ENCODE assay signal across 8 mouse cellular contexts in the genomic region with DNA sequence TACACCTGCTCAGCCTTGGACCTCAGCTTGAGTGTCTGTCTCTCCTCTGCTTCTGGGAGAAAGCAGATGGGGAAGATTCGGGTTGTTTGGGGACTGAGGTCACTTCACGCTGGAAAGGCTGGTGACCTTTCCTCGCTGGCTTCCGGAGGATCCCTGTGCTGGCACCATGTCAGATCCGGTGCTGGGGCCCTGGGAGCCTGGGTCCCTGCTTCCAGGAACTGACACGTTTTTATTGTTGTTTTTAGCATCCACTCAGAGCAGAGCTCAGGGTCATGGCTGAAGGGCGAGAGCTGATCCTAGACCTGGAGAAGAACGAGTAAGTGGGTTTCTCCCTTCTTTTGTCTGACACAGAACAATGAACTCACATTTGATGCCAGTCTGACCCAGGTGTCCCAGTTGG. TPM values are rescaled to one million over a fixed set of nuclear protein-coding genes. Genes with fewer than 3 reads are reported as not detected.
DNase-seq lines count a peak whose midpoint lies in the region; ATAC-seq and TF ChIP-seq lines count a peak whose summit lies in the region.

No protein-coding gene starts in this region.

- H3K36me3 ChIP-seq in hindbrain, embryonic 12.5 days, result peaks cover 7% of the 10 kb centered on the region; the same call in 1 of the 2 replicates
- H3K36me3 ChIP-seq in limb, embryonic 14.5 days (ENCODE audit: control insufficient read depth, insufficient read depth, low read length), result peaks cover 19% of the 10 kb centered on the region; the same call in 1 of the 2 replicates

- no peak for TF ChIP-seq POLR2A in cortical plate, adult 2 months (IDR thresholded peaks at IDR 0.05; ENCODE audit: extremely low read depth, insufficient read depth, low read length)
- TF ChIP-seq POLR2A in limb, embryonic 14.5 days (IDR thresholded peaks at IDR 0.05; ENCODE audit: borderline replicate concordance, extremely low read depth, insufficient read depth, insufficient read length), result no peak

- no peak overlapping the region for H3K4me3 ChIP-seq in cortical plate, adult 2 months (ENCODE audit: insufficient read depth, low read length)
- H3K4me3 ChIP-seq in hindbrain, embryonic 12.5 days, result no peak overlapping the region
- no peak overlapping the region for H3K4me3 ChIP-seq in limb, embryonic 14.5 days (replicated peaks; ENCODE audit: low read length)

- H3K4me1 ChIP-seq in cortical plate, adult 2 months (ENCODE audit: control insufficient read depth, insufficient read depth, low read length), result peaks cover 6% of the 10 kb centered on the region
- H3K4me1 ChIP-seq in hindbrain, embryonic 12.5 days, result peaks cover 20% of the 10 kb centered on the region
- H3K4me1 ChIP-seq in limb, embryonic 14.5 days (ENCODE audit: control insufficient read depth, insufficient read depth, low read length), result peaks cover 19% of the 10 kb centered on the region

- WGBS in hindbrain, embryonic 12.5 days, result 72% methylated on average over 8 of the region's 8 CpGs
- WGBS in limb, embryonic 14.5 days, result 55% methylated on average over 8 of the region's 8 CpGs

- 0 out of 2 replicates have a peak overlapping the region, but pooled peaks have one; percentile 3 for H3K27ac ChIP-seq in cortical plate, adult 2 months (ENCODE audit: insufficient read depth, low read length)
- H3K27ac ChIP-seq in hindbrain, embryonic 12.5 days, result no peak overlapping the region
- H3K27ac ChIP-seq in limb, embryonic 14.5 days (replicated peaks; ENCODE audit: low read depth, low read length), result peak overlapping the region; percentile 48; the same call in 1 of the 2 replicates

- H3K9ac ChIP-seq in hindbrain, embryonic 12.5 days, result no peak overlapping the region
- peak overlapping the region; percentile 12; the same call in 1 of the 2 replicates for H3K9ac ChIP-seq in limb, embryonic 14.5 days (ENCODE audit: low read depth, low read length, severe bottlenecking)

- H3K9me3 ChIP-seq in hindbrain, embryonic 12.5 days (replicated peaks), result no peaks in the 10 kb centered on the region
- H3K9me3 ChIP-seq in limb, embryonic 14.5 days (ENCODE audit: control insufficient read depth, low read length), result no peaks in the 10 kb centered on the region

- no peak for TF ChIP-seq CTCF in cortical plate, adult 2 months (IDR thresholded peaks at IDR 0.05; ENCODE audit: extremely low read depth, insufficient read depth, low read length)

- no peaks in the 10 kb centered on the region for H3K27me3 ChIP-seq in hindbrain, embryonic 12.5 days
- no peaks in the 10 kb centered on the region for H3K27me3 ChIP-seq in limb, embryonic 14.5 days (ENCODE audit: control insufficient read depth, insufficient read depth, low read length)

- 0 out of 2 replicates have a peak, but pooled peaks have one; percentile 6 for ATAC-seq in hindbrain, embryonic 12.5 days (ENCODE audit: low FRiP score)
- no peak for ATAC-seq in limb, embryonic 14.5 days (ENCODE audit: low FRiP score, low read depth)
- ATAC-seq in megakaryocyte progenitor cell, adult 5-6 weeks (replicated peaks; ENCODE audit: poor library complexity), result no peak

- no peak overlapping the region for H3K4me2 ChIP-seq in hindbrain, embryonic 12.5 days (replicated peaks)
- no peak overlapping the region for H3K4me2 ChIP-seq in limb, embryonic 14.5 days (replicated peaks; ENCODE audit: low read depth, low read length, severe bottlenecking)

- DNase-seq in cerebellum, postnatal 25 days, result peak; percentile 30 to 44
- DNase-seq in cerebellum, adult 8-10 months, result no peak
- no peak for DNase-seq in limb, embryonic 14.5 days (ENCODE audit: low spot score)
- DNase-seq in ovary, postnatal 14 days (ENCODE audit: low spot score), result no peak
- DNase-seq in embryo, embryonic 9.5 days (ENCODE audit: extremely low spot score), result no peak

RNA-seq across cellular contexts. Expression of a gene that starts 9.0 kb away (rescaled TPM):
- 9.6 and 9.9 TPM in 2 replicates for polyA plus RNA-seq in cortical plate, adult 2 months (2012; rRNA removed)
- polyA plus RNA-seq in hindbrain, embryonic 12.5 days (2016; fragmentation: Nextera tagmentation; extraction: Ambion mirVana), result 17.3 and 18.4 TPM in 2 replicates
- polyA plus RNA-seq in limb, embryonic 14.5 days (2012; rRNA removed), result 29.3 and 34.0 TPM in 2 replicates
- polyA plus RNA-seq in limb, embryonic 14.5 days (2014; fragmentation: Nextera tagmentation; extraction: Ambion mirVana), result 13.3 and 14.3 TPM in 2 replicates
- 0.49 and 0.76 TPM in 2 replicates for total RNA-seq in megakaryocyte progenitor cell, adult 5-6 weeks (2015)
- total RNA-seq in megakaryocyte progenitor cell, adult 5-6 weeks (2017), result 0.46 and 0.64 TPM in 2 replicates

RNA-seq across cellular contexts. Expression of a gene that starts 12.6 kb away (rescaled TPM):
- polyA plus RNA-seq in cortical plate, adult 2 months (2012; rRNA removed), result 6.8 and 11.1 TPM in 2 replicates
- polyA plus RNA-seq in hindbrain, embryonic 12.5 days (2016; fragmentation: Nextera tagmentation; extraction: Ambion mirVana), result 2.7 and 5.6 TPM in 2 replicates
- 4.8 and 5.5 TPM in 2 replicates for polyA plus RNA-seq in limb, embryonic 14.5 days (2012; rRNA removed)
- polyA plus RNA-seq in limb, embryonic 14.5 days (2014; fragmentation: Nextera tagmentation; extraction: Ambion mirVana), result 4.2 and 4.7 TPM in 2 replicates
- 18.5 and 19.4 TPM in 2 replicates for total RNA-seq in megakaryocyte progenitor cell, adult 5-6 weeks (2015)
- 13.0 and 26.7 TPM in 2 replicates for total RNA-seq in megakaryocyte progenitor cell, adult 5-6 weeks (2017)

Comparison
In these comparisons a context has a peak if more than half of its experiments do, and no peak if none do; other contexts are left out.
1. DNase-seq: peak in cerebellum, postnatal 25 days (2 of 2); none in cerebellum, adult 8-10 months (single experiment), limb, embryonic 14.5 days (single experiment), ovary, postnatal 14 days (single experiment) and embryo, embryonic 9.5 days (single experiment).